ENCODE assay signal across 16 mouse cellular contexts in genomic region chr5:90677560-90677959, GRCm38 (mm10).
"Had no signal": no experiment of that assay in that cellular context is flagged by ENCODE, and none has a peak within 500 bp of the region (broad histone marks: within the 10 kb centered on the region; RNA-seq: fewer than 3 reads in every experiment).

No protein-coding gene starts in this region.

- DNase-seq: kidney, adult 11 months; kidney, adult 8-10 months; kidney, postnatal 10 days; kidney, postnatal 36 days; layer of hippocampus, postnatal 36 days; liver, embryonic 13.5 days; lung, embryonic 14.5 days; lung, postnatal 4 days; thymus, adult 2 months; thymus, postnatal 14 days; thymus, postnatal 4 days had no signal

- ATAC-seq: lung, postnatal 0 days; midbrain, embryonic 16.5 days had no signal

- H3K4me2 ChIP-seq: kidney, embryonic 15.5 days; liver, embryonic 13.5 days; lung, embryonic 14.5 days; midbrain, embryonic 12.5 days had no signal

- H3K36me3 ChIP-seq: kidney, embryonic 15.5 days; liver, embryonic 13.5 days; midbrain, embryonic 12.5 days had no signal

- H3K27ac ChIP-seq: kidney, embryonic 15.5 days; left cerebral cortex, adult 2 months; liver, embryonic 13.5 days; midbrain, embryonic 12.5 days had no signal

- H3K9me3 ChIP-seq: kidney, embryonic 15.5 days; liver, embryonic 13.5 days; midbrain, embryonic 12.5 days had no signal

- H3K9ac ChIP-seq: kidney, embryonic 15.5 days; liver, embryonic 13.5 days; lung, embryonic 14.5 days; midbrain, embryonic 12.5 days had no signal

- H3K4me1 ChIP-seq: kidney, embryonic 15.5 days; liver, embryonic 13.5 days; midbrain, embryonic 12.5 days had no signal

- H3K27me3 ChIP-seq: kidney, embryonic 15.5 days; liver, embryonic 13.5 days; midbrain, embryonic 12.5 days had no signal

- H3K4me3 ChIP-seq: kidney, embryonic 15.5 days; left cerebral cortex, adult 2 months; liver, embryonic 13.5 days; midbrain, embryonic 12.5 days had no signal
